9 mouse cellular contexts compared by ENCODE assay signal in genomic region chr1:84077023-84077422, GRCm38 (mm10).
"Had no signal": no experiment of that assay in that cellular context is flagged by ENCODE, and none has a peak within 500 bp of the region (broad histone marks: within the 10 kb centered on the region; RNA-seq: fewer than 3 reads in every experiment).

No protein-coding gene starts in this region.

- DNase-seq: gastrocnemius, adult 2 months; gastrocnemius, postnatal 10 days; gastrocnemius, postnatal 25 days; heart, adult 2 months; heart, postnatal 4 days; kidney, adult 18-20 months; kidney, adult 8-10 months; kidney, postnatal 25 days; kidney, postnatal 4 days had no signal
